Mouse (Mus musculus) mature B cell (primary cell): ENCODE data around the gene Usp43.

Source experiments
- in situ Hi-C: fragments of 300-500 bp; cut with MboI; formaldehyde crosslinking; loops from 2 replicates; pipeline ENCODE4 v1.14.3; 2019

Usp43 gene

DNA sequence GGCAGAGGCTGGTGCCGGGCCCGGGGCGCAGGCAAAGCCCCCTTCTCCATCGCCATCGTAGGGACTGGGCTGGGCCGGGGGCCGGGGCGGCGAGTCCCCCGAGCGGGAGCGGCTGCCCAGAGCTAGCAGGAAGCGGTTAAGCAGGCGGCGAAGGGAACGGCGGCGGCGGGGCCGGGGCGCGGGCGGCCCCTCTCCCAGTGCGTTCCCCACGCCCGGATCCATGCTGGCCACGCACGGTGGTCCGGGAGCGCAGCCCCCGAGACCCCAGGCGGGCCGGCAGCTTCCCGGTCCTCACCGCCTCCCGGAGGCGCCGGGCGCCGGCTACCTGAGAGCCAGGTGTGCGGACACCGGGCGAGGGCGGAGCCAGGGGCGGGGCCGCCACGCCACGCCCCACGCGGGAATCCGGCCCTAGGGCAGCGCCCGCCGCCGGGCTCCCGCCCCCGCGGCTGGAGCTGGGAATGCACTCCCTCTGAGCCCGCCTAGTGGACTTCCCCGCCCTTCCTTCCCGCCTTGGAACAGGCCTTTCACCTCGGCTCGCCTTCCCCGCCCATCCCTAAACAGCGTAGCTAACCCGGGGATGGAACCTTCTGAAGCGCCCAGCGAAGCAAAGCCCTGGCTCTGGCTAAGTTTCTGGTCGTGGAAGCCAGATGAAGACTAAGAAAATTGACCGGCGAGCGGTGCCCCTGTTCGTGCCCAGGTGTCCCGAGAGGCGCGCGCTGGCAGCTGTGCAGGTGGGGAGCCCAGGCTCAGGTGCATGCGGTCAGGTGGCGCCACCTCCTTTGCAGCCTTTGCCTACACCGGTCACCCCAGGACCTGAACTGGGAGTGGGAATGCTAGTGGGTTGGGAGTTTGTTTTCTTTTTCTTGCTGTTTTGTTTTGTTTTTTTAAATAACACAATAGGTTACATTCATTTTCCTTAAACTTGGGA, at the start of gene Usp43:
Gene Usp43 (minus strand): TSS at position 327 of the 928 bp plus-strand sequence.
- in situ Hi-C loops, result no loop called here

DNA sequence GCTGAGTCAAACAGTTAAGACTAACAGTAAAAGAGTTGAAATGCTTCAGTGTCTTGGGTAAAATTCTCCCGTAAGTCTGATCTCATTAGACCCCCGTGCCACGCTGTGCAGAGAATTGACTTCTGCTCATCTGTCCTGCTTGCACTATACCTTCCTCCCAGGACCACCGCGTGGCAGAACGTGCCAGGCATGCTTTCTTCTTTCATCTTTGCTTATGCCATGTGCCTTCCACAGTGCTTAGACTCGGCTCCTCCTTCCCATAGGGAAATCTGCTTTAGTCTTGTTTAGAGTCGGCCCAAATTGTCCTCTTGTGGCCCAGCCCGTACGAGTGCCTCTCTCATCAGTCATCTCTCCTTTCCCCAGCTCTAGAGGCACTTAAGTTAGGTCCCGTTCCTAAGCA, 45.9 kb upstream of the Usp43 start:
- in situ Hi-C loops, result no loop called here

DNA sequence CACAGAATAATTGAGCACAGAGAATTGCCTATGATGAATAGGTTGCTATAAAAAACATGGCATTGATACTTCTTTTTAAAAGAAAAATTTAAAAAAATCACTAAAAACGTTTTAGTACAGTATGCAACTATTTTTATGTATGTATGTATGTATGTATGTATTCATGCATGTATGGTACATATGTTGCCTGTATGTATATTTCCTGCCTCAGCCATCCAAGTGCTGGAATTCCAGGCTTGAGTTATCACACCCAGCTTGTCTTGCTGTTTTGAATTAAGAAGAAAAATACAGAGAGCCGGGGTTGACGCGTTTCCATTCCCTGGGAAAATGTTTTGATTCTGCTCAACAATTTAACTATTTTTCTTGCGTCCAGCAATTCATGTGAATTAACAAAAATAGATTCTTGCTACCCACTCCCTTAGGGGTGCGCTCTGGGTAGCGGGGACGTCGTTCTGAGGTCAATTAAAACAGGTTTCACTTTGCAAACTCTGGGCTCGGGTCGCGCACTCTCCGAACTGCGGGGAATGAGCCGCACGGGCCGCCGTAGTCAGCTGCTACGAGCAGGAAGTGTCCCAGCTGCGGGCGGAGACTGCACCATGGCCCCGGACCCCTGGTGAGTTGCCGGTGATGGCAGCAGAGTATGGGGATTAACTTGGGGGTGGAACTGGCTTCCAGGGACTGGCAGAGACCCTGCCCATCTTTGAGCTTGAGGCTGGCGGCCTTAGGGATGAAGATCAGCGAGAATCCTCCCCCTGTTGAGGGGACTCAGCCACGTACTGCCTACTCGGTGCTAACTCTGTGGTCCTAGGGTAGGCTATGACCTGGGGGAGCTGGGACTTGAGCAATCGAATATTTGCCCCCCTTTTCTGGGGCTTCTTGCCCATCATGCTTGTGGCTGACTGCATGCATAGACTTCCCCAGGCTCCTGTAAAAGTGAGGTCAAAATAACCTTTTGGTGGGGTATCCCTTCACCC, 44.2 kb upstream of the Usp43 start, which contains the start of gene Stx8:
Gene Stx8 (plus strand): TSS at position 289 of the 974 bp plus-strand sequence.
- in situ Hi-C loops, result no loop called here

DNA sequence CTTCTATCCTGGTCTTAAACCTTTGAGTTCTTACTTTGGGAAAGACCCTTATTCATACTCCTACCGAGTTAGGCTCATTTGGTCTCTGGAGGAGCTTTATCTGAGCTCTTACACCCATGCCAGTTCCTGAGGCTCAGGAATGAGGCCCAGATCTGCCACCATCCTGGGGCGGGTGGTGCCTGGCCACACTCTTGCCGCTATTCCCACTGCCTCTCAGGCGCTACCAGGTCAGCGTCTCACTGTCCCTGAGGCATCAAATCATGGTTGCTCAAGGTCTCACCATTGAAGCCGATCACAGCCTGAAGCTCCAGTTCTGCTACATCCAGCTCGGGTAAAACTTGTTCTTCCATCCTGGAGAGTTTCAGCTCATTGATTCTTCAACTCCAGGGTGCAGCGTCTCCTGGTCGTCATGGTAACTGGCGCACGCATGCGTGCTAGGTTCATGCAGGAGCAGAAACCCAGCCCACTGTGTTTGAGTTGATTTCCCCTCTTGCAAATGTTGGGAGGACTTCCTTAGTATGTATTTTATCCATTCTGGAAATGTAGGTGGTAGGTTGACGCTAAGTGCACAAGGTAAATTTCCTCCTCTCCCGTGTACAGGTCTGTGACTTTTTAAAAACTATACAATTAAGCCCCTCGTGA, 43.4 kb upstream of the Usp43 start, which contains the start of gene Cfap52:
Gene Cfap52 (minus strand): TSS at position 410 of the 642 bp plus-strand sequence.
- in situ Hi-C loops, result no loop called here

DNA sequence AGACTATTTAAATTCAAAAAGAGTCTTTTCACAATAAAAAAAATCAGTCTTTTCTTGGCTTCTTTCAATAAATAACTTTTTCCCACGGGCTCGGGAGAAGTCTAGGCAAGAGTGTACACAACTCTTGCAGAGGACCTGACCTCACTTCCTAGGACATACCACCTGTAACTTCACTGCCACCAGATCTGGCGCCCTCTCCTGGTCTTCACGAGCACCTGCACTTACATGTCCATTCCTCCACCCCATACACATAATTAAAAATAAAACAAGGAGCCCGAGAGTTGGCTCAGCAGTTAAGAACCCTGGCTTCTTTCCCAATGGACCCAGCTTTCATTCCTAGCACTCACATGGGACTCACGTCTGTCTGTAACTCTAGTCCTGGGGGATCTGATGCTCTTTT, 42.2 kb upstream of the Usp43 start:
- in situ Hi-C loops, result no loop called here

DNA sequence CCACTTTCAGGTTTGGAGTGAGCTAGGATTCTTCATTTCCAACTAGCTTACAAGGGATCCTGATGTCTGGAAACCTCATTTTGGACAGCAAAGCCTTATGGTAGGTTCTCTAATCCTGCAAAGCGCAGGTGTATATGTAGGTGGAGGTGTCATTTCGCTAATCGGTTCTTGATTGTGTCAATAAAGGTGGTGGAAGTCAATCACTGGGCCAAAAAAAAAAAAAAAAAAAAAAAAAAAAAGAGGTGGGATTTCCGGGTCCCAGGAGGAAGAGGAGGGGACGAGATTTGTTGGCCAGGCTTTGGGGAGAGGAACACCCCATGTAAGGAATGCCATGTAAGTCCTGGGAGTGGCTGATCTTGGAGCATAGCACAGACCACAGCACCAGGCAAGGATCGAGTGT, 32.5 kb upstream of the Usp43 start:
- in situ Hi-C loops, result no loop called here

DNA sequence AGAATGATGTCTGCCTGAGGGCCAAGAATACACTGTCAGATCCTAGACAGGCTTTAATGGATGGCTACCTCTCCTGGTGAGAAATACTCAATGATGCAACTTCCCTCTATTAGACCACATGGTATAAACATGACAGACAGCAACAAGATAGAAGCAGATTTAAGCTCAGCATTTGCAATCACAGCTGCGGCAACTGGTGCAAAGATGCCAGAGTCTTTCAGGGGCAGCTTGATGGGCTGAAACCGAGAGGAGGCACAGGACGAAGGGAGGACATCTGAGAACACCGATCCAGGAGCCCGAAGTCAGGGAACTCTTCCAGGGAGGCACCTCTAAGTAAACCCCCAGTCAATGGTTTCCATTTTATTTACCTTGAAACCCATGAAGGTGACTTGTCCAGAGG, 31.7 kb upstream of the Usp43 start:
- in situ Hi-C loops, result no loop called here

DNA sequence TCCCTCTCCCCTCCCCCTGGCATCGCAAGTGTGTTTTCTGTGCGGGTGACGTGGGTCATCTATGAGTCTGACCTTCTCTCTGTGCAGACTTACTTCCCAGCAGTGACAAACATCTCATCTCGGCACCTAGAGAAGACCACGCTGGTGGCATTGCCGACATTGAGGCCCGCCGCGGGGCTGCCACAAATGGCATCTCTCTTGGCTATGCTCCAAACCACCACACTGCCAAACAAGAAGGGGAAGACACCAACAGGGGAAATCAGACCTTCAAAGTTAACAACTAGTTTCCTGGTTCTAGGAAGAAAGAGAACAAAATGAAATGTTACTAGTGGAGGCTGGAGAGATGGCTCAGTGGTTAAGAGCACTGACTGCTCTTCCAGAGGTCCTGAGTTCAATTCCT, 27.5 kb upstream of the Usp43 start:
- in situ Hi-C loops, result no loop called here

DNA sequence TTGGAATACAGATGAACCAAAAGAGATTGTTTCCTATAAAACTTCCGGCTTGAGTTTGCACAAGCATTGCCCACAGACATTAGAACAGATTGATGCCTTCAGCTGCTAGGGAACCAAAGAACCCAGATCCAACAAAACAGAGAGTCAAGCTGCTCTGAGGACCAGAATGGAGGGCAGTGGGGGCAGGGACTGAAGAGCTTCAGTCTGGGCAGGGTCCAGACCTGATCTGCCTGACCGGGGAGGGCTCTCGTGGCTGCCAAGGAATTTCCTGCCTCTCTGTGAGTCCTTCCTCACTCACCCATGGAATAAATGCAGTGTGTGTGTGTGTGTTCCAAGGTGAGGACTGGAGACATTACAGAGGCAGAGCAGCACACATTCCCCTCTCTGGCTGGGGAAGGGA, 26.3 kb upstream of the Usp43 start:
- in situ Hi-C loops, result no loop called here

DNA sequence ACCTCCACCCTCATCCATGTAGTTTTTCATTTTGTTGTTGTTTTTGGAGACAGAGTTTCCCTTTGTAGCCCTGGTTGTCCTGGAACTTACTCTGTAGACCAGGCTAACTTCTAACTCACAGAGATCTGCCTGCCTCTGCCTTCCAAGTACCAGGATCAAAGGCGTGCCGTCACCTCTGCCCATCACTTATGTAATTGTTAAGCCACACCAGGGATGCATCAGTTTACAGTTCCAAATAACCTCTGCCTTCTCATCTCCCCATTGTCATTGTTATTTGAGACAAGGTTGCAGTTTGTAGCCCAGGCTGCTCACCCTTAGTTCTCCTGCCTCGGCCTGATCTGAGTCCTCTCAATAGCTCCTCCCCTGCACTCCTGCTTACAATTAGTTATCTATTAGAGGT, 10.2 kb upstream of the Usp43 start:
- in situ Hi-C loops, result no loop called here

DNA sequence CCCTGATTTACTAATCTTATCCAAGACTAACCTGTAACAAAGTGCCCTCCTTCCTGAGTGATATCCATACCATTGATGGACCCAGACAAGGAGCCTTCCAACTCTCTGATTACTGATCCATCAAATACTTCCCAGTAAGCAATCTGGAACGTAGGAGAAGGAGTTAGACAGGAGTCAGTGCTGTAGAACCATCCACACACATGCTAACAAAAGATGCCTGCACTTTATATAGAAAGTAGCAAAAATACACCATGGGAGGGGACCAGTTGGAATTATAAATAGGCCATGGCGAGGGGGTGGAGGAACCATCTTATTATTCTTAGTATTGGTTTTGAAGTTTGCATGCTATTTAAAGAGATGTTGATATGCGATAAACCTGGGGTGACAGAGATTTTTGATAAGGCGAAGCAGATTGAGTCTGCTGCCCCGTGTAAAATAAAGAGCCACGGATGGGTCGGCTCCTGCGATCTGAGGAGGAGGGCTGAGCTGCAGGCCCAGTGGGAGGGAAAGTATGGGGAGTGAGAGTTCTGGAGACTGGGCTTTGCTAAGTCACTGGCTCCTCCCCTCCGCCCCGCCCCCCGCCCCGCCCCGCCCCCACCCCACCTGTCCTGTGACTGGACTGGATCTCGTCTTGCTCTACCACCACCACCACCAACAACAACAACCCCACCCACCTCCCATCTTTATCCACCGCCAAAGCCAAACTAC, 4.5 kb upstream of the Usp43 start:
- in situ Hi-C loops, result no loop called here

DNA sequence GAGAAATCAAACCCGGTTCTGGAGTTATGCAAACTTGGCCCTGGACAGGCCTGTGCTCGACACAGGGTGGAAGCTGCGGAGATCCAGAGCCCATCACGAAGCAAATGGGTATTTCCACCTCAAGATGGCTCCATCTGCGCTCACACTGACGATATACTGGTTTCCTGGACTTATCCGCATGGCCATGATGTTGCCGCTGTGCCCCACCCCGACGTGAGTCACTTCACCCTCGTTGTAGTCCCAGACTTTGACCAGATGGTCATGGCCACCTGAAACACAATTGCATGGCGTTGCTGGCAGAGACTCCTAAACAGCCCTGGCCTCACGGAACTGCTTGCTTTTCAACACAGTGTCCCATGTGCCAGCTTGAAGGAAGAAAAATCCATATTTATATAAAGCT, 3.0 kb upstream of the Usp43 start:
- in situ Hi-C loops, result no loop called here

DNA sequence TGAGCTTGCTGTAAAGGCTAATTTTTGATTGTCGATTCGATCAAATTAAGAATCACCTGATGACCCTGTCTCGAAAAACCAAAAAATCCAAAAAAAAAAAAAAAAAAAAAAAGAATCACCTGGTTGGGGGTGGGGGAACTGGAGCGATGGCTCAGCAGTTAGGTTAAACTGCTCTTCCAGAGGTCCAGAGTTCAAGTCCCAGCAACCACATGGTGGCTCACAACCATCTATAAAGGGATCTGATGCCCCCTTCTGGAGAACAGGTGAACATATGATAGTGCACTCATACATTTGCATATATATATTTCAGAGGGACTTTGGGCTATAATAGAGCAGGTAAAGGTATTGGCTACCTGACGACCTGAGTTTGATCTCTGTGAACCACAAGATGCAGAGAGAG, 1.8 kb upstream of the Usp43 start:
- in situ Hi-C loops, result no loop called here

DNA sequence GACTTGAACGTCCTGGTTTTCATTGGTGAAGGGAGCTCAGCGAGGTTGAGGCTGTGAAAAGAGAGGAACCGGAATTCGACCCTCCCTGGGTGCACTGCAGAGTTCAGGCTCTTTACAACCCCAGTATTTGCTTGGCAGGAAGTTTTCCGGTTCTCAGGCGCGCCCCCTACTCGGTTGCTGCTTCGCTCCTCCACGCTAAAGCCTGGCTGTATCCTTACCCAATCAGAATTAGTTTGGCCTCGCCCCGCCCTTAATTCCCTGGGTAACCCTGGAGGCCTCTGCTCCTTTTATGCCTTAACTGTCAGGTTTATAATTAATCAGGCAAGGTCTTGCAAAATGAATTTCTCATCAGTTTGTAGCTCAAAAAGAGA, 787 bp upstream of the Usp43 start:
- in situ Hi-C loops, result no loop called here

DNA sequence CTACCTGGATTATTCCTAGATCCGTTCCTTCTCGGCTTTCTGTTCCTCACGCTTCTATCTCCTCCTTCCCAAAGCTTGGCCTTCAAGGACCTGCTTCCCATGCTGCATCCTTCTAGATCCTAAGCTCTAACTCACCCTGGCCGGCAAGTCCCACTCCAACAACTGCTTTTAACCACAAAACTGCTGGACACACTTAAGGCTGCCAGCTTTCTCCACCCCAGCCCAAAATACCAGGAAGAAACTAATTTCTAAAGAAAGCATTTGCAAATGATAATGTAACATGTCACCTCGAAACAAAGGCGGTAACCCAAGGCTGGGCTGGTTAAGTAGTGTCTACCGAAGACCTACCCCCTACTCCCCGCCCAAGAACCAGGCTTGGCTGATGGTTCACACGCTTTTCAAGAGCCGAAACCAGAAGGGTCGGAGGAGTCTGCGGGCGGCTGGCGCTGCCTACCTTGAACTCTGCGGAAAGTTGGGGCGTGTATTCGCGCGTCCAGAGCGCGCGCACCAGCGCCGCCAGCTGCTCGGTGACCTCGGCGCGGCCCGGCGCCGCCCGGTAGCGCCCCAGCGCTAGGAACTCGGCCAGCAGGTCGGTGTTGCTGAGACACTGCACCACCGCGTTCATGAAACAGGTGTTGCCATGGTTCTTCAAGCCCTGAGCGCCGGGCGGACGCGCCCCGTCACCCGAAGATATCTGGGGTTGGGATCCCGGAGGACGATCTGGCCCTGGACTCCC, 694 bp downstream of the Usp43 start:
- in situ Hi-C loops, result no loop called here

DNA sequence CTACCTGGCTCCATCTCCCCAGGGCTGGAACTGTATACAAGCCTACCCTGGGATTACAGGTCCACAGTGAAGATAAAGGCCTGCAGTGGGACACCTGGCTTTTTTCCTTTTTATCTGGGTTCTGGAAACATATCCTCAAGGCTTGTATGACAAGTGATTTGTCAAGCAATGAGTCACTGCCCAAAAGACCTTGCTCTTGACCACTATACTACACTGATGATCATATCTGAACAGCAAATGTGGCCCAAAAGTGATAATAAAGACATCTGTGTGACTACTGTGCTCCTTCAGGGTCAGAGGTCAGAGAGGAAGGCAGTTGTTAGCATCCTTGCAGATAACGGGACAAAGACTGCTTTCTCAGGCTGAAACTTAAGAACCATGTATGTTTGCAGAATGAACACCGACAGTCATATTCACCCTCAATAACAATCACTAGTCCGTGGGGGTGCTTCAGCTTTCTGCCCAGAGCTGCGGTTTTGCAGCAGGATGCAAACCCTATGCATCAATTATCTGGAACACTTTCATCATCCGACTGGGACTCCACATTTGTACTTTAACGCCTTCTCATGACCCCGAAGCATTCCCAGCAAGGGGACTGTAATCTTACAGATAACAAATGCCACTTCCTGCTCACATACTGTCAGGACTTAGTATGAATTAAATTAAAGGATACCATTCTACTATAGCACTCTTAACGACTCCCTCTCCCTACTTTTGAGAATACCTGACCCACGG, 1.6 kb downstream of the Usp43 start:
- in situ Hi-C loops, result no loop called here

DNA sequence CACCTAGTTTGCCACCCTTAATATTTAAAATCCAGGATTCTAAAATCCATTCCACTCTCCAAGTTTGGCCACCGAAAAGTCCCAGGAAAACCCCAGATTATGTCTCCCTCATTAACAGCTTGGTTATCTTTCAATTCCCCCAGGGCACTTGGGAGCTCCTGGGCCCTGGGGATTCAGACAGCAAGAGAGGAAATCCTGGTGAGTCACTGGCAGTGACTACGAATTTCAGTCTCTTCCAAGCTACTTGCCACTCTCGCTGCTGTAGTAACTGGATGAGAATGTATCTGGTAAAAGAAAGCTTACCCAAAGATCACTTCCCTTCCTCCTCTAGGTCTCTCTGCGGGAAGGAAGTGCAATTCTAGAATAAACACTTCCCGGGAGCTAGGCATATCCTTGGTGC, 2.4 kb downstream of the Usp43 start:
- in situ Hi-C loops, result no loop called here

DNA sequence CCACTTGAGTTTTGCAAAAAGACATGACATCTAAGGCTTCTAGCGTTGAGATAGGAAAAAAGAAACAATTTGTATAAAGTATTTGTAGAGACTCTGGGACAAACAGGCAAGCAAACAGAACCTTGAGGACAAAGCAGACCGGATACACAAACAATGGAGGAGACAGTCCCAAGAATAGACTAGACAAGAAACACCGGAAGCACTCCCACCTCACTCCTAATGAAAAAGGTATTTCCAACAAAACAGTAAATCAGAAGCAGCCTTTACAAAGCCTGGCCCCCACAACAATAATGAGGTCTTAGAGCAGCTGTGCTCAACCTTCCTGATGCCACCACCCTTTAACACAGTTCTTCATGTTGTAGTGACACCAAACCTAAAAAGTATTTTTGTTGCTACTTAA, 4.8 kb downstream of the Usp43 start:
- in situ Hi-C loops, result no loop called here

DNA sequence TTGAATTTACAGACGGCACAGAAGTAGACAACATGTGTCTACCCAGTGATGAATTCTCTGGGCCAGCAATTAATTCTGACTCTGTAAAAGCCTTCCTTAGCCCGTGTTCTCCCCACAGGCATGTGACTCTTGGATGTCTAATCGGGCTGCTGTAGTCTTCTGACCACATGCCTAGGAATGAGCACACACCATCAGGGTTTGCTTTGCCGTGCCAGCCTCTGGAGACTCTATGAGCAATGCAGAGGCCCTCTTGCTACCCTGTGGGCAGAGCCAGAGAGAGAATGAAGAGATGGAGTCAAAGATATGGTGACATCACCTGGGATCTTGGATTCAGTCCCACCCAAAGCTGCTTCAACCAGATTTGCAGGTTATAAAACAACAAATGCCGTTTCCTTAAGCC, 10.9 kb downstream of the Usp43 start:
- in situ Hi-C loops, result no loop called here

DNA sequence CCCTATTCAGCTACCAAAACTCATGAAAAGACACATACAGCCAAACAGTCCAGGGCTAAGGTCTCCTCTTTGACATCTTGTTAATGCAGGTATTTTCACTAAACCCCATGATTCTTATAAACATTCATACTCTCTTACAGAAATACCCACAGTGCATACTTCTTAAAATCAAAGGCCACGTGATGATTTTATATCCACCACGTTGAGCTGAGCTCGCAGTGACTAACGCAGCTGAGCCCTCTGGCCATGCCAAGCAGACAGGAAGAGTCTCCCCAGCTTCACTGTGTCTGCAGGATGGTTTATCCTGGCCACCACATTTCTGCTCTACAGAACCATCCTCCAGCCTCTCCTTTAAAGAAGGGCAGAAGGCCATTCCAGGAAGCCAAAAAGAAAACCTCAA, 18.2 kb downstream of the Usp43 start:
- in situ Hi-C loops, result no loop called here
